Mouse (Mus musculus): Measurements from ENCODE around the gene Sik1.

Gene Sik1

GRCm38 (mm10) chr17:31875326-31875930, 19.8 kb upstream of the Sik1 start:
- DNase-seq (ENCODE audit: low spot score), result no peak

GRCm38 (mm10) chr17:31874691-31875090, 19.1 kb upstream of the Sik1 start:
- DNase-seq (ENCODE audit: low spot score), result no peak

- no peak for DNase-seq (ENCODE audit: low spot score)
These were observed 18.4 kb upstream of the Sik1 start for GRCm38 (mm10) chr17:31873973-31874372.

- DNase-seq (ENCODE audit: low spot score), result no peak
These were observed 17.7 kb upstream of the Sik1 start for GRCm38 (mm10) chr17:31873185-31873870.

GRCm38 (mm10) chr17:31872826-31873165, 17.2 kb upstream of the Sik1 start:
- DNase-seq (ENCODE audit: low spot score), result no peak

GRCm38 (mm10) chr17:31871968-31872825, 16.6 kb upstream of the Sik1 start:
- DNase-seq (ENCODE audit: low spot score), result no peak

- DNase-seq (ENCODE audit: low spot score), result no peak
These were observed 15.4 kb upstream of the Sik1 start for GRCm38 (mm10) chr17:31870931-31871421.

GRCm38 (mm10) chr17:31870446-31870845, 14.8 kb upstream of the Sik1 start:
- no peak for DNase-seq (ENCODE audit: low spot score)

GRCm38 (mm10) chr17:31868076-31868475, 12.5 kb upstream of the Sik1 start:
- no peak for DNase-seq (ENCODE audit: low spot score)

GRCm38 (mm10) chr17:31867061-31867460, 11.5 kb upstream of the Sik1 start:
- no peak for DNase-seq (ENCODE audit: low spot score)

- no peak for DNase-seq (ENCODE audit: low spot score)
These were observed 10.0 kb upstream of the Sik1 start for GRCm38 (mm10) chr17:31865636-31866035.

GRCm38 (mm10) chr17:31864666-31865450, 9.3 kb upstream of the Sik1 start:
- no peak for DNase-seq (ENCODE audit: low spot score)

GRCm38 (mm10) chr17:31863151-31863815, 7.7 kb upstream of the Sik1 start:
- DNase-seq (ENCODE audit: low spot score), result no peak

GRCm38 (mm10) chr17:31862136-31862535, 6.5 kb upstream of the Sik1 start:
- no peak for DNase-seq (ENCODE audit: low spot score)

- DNase-seq (ENCODE audit: low spot score), result no peak
These were observed 6.1 kb upstream of the Sik1 start for GRCm38 (mm10) chr17:31861661-31862060.

- DNase-seq (ENCODE audit: low spot score), result no peak
These were observed 5.3 kb upstream of the Sik1 start for GRCm38 (mm10) chr17:31860856-31861255.

- no peak for DNase-seq (ENCODE audit: low spot score)
These were observed 3.8 kb upstream of the Sik1 start for GRCm38 (mm10) chr17:31859367-31859766.

GRCm38 (mm10) chr17:31858786-31859185, 3.2 kb upstream of the Sik1 start:
- no peak for DNase-seq (ENCODE audit: low spot score)

GRCm38 (mm10) chr17:31857903-31858426, 2.4 kb upstream of the Sik1 start:
- no peak for DNase-seq (ENCODE audit: low spot score)

GRCm38 (mm10) chr17:31857251-31857650, 1.6 kb upstream of the Sik1 start:
- DNase-seq (ENCODE audit: low spot score), result no peak

GRCm38 (mm10) chr17:31856519-31857160, 1.0 kb upstream of the Sik1 start:
- peak; percentile 56 for DNase-seq (ENCODE audit: low spot score)
